Mouse (Mus musculus) lung, adult 2 months (tissue): ENCODE results near the gene Gm49342. TPM values are rescaled to one million over a fixed set of nuclear protein-coding genes. Genes with fewer than 3 reads are reported as not detected.
"Not testable (repeated sequence)": the region's sequence is repeated elsewhere in the genome, so short reads cannot be mapped to it uniquely, and the experiment has no call there.

Source experiments
- DNase-seq: peaks from one replicate; pipeline ENCODE4 v3.0.0; 2022
- H3K4me1 ChIP-seq: fragments of 200-500 bp; 2 replicates; pipeline ENCODE4 v1.6.1; 2011; ENCODE audit warnings: low read length; ENCODE audit not compliant: control insufficient read depth, insufficient read depth
- H3K4me3 ChIP-seq: fragments of 200-500 bp; replicated peaks from 2 replicates; pipeline ENCODE3; 2011; ENCODE audit warnings: low read depth, mild to moderate bottlenecking, control low read depth, low read length; ENCODE audit errors: extremely low read depth
- CTCF ChIP-seq: fragments of 200-500 bp; IDR thresholded peaks from 2 replicates; pipeline ENCODE4 v1.5.1; 2011; ENCODE audit warnings: mild to moderate bottlenecking, low read length, control low read depth; ENCODE audit not compliant: insufficient read depth
- POLR2A ChIP-seq: fragments of 200-500 bp; IDR thresholded peaks from 2 replicates; pipeline ENCODE4 v1.6.1; 2011; ENCODE audit warnings: low read depth, mild to moderate bottlenecking, control low read depth, low read length, borderline replicate concordance; ENCODE audit errors: extremely low read depth
- WGBS: fragments of 180-500 bp; shearing (Covaris S2); methylation state at CpG from one replicate; pipeline ENCODE4 v1.1.7; 2018; 5-methylcytosine and 5-hydroxymethylcytosine counted together
- polyA plus RNA-seq: library from polyadenylated mRNA; depleted of rRNA; stranded (reverse); fragments of >200 nt; gene quantifications from 2 replicates; pipeline ENCODE4 v1.2.3, GENCODE M21; 2012

Gene Gm49342
- polyA plus RNA-seq, 1 experiment: 46.2 TPM

DNA sequence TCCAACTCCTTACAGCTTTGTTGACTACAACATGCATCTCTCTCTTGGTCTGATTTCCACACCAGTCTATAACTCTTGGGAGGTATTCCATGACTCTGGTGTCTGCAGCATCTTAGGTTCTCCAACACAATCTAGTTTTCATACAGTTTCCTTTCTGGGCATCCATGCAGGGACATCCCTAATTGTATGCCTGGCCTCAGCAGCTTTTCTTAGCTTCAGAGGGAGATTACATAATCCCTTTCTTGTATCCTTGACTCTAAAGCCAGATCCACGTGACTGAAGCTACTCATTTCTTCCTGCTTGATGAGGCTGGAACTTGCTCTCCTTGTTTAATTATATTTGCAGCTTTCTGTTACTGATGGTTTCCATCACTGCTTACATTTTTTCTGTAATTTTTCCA, 7.7 kb upstream of the Gm49342 start:
- no peak for TF ChIP-seq CTCF
- no peak for TF ChIP-seq POLR2A
- DNase-seq: no peak
- Histone ChIP-seq H3K4me3 (no peak overlapping the region), H3K4me1 (no peaks in the 10 kb centered on the region)
- WGBS: 32% methylated on average over 1 of the region's 1 CpGs

DNA sequence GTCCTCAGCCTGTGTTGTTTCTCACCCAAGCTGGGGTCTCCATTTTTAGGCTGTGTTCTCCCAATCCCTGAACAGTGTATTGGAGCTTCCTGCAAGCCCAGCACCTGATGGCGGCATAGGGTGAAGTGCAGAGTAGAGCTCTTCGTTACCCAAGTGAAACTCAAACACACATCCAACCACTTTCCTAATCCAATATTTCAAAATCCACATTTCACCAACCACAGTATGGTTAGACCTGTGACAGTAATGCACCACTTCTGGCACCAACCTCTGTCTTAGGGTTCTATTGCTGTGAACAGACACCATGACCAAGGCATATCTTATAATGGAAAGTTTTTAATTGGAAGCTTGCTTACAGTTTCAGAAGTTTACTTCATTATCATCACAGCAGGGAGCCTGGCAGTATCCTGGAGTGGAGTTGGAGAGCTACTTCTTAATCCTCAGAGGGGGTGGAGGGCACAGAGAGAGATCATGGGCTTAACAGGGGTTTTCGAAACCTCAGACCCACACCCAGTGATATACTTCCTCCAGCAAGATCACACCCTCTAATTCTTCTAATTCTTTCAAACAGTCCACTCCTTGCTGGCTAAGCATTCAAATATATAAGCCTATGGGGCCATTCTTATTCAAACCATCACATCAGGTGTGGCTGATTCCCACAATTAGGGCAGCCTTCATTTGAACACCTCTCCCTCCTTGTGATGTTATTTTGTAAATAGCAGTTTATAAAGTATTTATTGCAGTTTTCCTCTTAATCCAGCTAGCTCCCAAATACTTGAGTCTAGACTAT, 6.0 kb upstream of the Gm49342 start:
- no peak for DNase-seq
- WGBS: 73% methylated on average over 3 of the region's 3 CpGs
- TF ChIP-seq CTCF: no peak
- TF ChIP-seq POLR2A: no peak
- Histone ChIP-seq H3K4me3 (no peak overlapping the region), H3K4me1 (no peaks in the 10 kb centered on the region)

DNA sequence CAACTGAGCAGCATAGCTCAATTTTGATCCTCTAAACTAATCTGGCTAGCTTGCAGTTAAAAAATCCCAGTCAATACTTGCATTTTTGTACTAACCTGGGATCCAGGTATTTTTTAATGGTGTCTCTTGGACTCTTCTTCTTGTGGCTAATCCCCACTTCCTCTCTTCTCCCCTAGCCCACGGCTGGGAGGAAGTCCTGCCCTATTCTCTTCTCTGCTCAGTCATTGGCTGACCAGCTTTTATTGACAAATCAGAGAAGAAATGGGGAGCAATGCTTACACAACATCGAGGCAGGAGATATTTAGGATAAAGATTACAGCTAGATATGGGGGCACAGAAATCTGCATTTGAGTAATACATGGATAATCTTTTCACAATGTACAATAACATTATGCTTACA, 5.4 kb upstream of the Gm49342 start:
- 22% methylated on average over 2 of the region's 2 CpGs for WGBS
- TF ChIP-seq POLR2A (no peak), CTCF (no peak)
- DNase-seq: no peak
- Histone ChIP-seq H3K4me3 (no peak overlapping the region), H3K4me1 (no peaks in the 10 kb centered on the region)

DNA sequence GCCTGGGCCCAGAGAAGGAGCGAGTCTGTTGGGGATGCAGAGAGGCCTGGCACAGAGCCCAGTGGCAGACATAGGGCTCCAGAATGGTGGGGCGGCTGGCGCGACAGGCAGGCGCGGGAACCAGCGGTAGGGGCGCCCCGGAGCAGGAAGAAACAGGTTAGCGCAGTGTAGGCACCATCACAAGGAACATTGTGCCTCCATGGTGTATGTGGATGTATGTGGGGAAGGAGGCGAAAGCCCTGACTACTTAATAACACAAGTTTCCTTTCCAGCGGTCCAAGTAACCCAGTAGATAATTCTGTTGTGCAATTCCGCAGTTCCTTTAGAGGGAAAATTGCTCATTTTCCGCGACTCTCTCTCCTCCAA, 334 bp downstream of the Gm49342 start:
- DNase-seq, H3K4me1 ChIP-seq: not testable (repeated sequence)
- under 1% methylated on average over 15 of the region's 15 CpGs for WGBS

DNA sequence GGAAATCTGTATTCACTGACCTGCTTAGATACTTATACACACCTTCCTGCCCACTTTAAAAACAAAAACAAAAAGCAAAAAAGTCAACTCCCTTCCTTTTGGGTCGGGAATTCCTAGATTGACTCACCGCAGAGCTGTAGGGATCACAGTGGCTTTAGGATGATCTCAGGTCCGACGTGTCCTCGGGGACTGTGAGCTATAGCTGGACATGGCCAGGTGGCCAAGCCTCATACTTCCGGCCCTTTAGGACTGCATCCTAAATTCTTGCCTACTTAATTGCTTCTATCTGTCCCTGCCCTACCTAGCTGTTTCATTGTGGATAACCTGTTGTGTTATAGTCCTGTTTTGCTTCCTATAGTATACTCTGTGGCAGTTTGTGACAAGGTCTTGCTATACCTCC, 764 bp downstream of the Gm49342 start:
- DNase-seq, H3K4me1 ChIP-seq: not testable (repeated sequence)
- WGBS: 2% methylated on average over 6 of the region's 6 CpGs
- H3K4me3 ChIP-seq: peak overlapping the region; percentile 68

More for the DNA sequence above, 334 bp downstream of the Gm49342 start:
- peak overlapping the region; percentile 62 for H3K4me3 ChIP-seq

DNA sequence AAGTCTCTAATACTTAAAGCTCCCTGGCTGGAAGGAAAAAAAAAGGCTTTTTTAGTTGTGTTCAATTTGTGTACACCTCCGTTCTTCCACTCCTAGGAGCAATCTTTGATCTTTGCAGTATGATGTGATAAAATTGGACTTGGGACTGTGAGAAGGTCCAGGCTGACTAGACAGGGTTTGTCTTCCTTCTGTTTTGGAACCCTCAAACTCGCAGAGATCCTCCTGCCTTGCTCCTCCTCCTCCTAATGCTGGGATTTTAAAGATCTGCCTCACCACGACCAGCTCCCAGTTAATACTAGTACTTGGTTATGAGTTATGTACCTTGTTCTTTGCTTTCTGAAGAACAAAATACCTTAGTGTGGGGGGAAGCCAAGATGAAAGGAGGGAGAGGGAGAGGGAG, 1.2 kb downstream of the Gm49342 start:
- WGBS: 9% methylated on average over 3 of the region's 3 CpGs
- H3K4me3 ChIP-seq: peak overlapping the region; percentile 21
- H3K4me1 ChIP-seq, DNase-seq: not testable (repeated sequence)

DNA sequence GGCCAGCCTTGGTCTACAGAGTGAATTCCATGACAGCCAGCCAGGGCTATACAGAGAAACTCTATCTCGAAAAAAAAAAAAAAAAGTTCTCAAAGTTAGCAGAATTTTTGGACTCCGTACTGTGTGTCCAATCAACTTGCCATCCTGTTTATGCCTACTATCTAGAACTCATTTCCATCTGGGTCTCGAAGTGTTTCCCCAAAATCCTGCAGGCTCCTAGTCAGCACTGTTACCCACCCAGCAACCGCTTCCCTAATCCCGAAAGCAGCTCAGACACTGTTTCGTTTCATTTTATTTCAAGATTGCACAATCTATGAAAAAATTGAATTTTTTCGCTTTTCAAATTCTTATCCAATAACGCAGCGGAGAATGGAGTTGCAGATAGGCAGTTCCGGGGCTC, 11.2 kb downstream of the Gm49342 start:
- no peak overlapping the region for H3K4me3 ChIP-seq
- TF ChIP-seq POLR2A: no peak
- TF ChIP-seq CTCF: no peak
- no peak for DNase-seq
- 62% methylated on average over 10 of the region's 10 CpGs for WGBS
- peaks cover 2% of the 10 kb centered on the region; the same call in 1 of the 2 replicates for H3K4me1 ChIP-seq

DNA sequence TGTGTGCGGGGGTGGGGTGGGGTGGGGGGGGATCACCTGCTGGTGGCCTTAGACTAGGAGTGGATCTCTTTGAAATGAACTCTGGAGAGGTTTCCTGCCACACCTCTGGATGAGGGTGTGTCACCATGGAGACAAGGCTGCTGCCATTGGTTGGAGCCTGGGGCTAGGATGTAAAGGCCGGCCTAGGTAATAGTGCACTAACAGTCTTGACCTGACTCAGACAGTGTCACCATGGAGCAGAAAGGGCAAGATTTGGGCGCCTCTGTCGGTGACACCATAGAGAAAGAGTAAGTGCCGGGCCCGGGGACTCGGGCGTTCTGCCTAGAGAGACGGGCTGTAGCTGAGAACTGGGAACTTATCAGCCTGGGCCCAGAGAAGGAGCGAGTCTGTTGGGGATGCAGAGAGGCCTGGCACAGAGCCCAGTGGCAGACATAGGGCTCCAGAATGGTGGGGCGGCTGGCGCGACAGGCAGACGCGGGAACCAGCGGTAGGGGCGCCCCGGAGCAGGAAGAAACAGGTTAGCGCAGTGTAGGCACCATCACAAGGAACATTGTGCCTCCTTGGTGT, 11.7 kb downstream of the Gm49342 start, which contains the start of gene Pnp2:
Gene Pnp2 (plus strand): TSS at position 51 of the 567 bp plus-strand sequence.
- DNase-seq: peak; percentile 58
- 7% methylated on average over 19 of the region's 19 CpGs for WGBS

DNA sequence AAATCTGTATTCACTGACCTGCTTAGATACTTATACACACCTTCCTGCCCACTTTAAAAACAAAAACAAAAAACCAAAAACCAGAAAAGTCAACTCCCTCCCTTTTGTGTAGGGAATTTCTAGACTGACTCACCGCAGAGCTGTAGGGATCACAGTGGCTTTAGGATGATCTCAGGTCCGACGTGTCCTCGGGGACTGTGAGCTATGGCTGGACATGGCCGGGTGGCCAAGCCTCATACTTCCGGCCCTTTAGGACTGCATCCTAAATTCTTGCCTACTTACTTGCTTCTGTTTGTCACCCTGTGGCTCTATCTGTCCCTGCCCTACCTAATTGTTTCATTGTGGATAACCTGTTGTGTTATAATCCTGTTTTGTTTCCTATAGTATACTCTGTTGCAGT, 12.4 kb downstream of the Gm49342 start:
- 85% methylated on average over 6 of the region's 6 CpGs for WGBS
- DNase-seq, H3K4me3 ChIP-seq, H3K4me1 ChIP-seq: not testable (repeated sequence)

More for the DNA sequence above, 11.7 kb downstream of the Gm49342 start, which contains the start of gene Pnp2:
- peak within 1 kb of the TSS; percentile 2 for H3K4me3 ChIP-seq
- H3K4me1 ChIP-seq: not testable (repeated sequence)

DNA sequence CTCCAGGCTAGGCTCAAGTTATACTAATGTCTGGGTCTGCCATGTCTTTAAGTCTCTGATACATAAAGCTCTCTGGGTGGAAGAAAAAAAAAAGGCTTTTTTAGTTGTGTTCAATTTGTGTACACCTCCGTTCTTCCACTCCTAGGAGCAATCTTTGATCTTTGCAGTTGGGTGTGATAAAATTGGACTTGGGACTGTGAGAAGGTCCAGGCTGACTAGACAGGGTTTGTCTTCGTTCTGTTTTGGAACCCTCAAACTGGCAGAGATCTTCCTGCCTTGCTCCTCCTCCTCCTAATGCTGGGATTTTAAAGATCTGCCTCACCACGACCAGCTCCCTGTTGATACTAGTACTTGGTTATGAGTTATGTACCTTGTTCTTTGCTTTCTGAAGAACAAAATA, 12.8 kb downstream of the Gm49342 start:
- H3K4me3 ChIP-seq, H3K4me1 ChIP-seq, DNase-seq: not testable (repeated sequence)
- 53% methylated on average over 3 of the region's 3 CpGs for WGBS

DNA sequence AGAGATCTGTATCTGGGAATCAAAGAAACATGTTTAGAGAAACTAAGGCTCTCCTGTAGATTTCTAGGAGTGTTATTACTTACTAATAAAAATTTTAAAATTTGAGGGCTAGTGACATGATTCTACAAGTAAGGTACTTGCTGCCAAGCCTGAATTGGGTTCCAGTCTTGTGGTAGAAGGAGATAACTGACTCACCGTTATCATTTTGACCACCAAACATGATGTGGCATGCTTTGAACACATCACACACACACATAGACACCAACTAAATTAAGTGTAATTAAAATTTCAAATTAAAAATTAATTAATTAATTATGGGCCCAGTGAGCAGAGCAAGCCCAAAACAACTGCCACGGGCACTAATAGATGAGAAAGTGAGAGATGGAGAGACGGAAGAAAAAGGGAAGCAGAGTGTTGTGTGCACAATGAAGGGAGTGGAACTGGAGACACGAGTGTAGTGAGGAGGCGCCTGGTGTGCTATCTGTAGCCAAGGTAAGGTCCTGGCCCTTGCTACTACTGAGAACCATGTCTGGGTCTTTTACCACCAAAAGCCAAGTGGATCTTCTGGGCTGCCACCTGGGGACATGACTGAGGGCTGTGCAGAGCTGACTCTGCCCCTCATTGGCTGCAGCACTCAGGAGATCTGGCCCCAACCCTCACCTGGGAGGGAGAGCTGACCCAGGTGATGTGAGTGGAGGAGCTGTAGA, 14.1 kb downstream of the Gm49342 start:
- not testable (repeated sequence) for DNase-seq, H3K4me1 ChIP-seq, H3K4me3 ChIP-seq
- 91% methylated on average over 5 of the region's 5 CpGs for WGBS
